Mouse (Mus musculus): ENCODE measurements around the gene Gm3250.
"Not testable (repeated sequence)": the region's sequence is repeated elsewhere in the genome, so short reads cannot be mapped to it uniquely, and the experiment has no call there.

Gene Gm3250

DNA sequence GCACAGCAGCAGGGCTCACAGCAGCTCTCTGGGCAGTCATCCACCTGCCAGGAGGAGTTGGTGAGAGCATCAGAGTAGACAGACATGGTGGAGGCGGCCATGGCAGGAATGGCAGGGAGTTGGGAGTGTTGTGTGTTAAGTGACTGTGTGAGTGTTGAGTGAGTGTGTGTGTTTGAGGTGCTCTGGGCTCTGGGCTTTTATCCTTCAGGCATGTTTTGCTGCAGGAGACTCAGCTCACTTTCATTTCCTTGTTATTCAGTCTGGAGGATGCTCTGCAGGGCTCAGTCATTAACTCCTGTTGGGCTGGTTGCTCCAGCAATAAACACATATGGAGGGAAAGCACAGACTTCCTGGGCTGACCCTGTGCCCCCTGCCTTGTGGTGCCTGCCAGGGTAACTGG lies at the start of gene Gm3250:
Gm3250 (minus strand) TSS at position 101 of the 400 bp plus-strand sequence.
- DNase-seq (ENCODE audit: extremely low read depth, low read depth, low spot score): not testable (repeated sequence)

- no peak for DNase-seq (ENCODE audit: extremely low read depth, low read depth, low spot score)
Measured at GRCm38 (mm10) chr10:77826951-77827350, 44.6 kb upstream of the Gm3250 start, which contains the start of gene Krtap10-4. TSS of gene Krtap10-4 (minus strand) at chr10:77827095.

DNA sequence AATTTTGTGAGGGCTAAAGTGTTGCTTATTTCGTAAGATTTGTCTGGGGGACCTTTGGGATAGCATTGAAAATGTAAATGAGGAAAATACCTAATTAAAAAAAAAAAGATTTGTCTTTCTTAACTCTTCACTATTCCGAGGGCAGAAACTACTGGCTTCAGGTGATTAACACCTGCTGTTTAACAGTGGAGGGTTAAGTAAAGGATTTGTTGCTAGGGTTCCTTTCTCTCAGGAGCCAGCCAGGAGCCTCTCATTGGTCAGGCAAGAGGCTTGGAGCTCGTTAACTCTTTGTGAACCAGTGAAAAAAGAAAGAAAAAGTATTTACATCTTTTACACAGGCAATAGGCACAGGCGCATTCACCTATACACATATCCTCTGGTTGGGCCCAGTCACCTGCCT lies 36.9 kb upstream of the Gm3250 start:
- DNase-seq (ENCODE audit: extremely low read depth, low read depth, low spot score): no peak

DNA sequence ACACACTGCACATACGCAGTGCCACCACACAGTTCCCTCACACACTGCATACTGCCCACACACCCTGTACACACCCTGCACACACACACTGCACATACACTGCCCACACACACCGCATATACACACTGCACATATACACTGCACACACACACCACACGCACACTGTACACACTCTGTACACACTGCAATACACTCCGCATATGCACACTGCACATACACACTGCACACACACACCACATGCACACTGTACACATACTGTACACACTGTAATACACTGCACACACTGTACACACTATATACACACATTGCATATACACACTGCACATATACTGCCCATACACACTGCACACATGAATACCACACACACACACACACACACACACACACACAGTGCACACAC lies 36.2 kb upstream of the Gm3250 start:
- DNase-seq (ENCODE audit: extremely low read depth, low read depth, low spot score): no peak

DNA sequence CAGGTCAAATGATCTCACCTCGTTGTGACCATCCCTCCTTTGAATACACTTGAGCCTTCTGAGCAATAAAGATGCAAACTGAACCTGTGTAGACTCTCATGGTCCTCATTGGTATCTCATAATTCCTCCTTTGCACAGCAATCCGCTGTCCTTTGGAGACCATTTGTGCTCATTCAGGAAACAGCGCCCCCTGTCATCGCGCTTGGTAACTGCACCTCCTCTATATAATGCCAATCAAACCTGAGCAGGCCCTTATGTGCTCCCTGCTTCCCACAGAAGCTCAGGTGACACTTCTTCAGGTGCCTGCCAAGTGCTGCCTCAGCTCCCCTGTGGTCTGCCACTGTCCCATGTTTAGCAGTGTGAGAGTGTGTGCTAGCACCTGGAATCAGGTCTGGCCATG lies 33.2 kb upstream of the Gm3250 start:
- no peak for DNase-seq (ENCODE audit: extremely low read depth, low read depth, low spot score)

- DNase-seq (ENCODE audit: extremely low read depth, low read depth, low spot score): no peak
Measured at GRCm38 (mm10) chr10:77814382-77814781, 32.0 kb upstream of the Gm3250 start, which contains the start of gene Gm2696. TSS of gene Gm2696 (plus strand) at chr10:77814682.

DNA sequence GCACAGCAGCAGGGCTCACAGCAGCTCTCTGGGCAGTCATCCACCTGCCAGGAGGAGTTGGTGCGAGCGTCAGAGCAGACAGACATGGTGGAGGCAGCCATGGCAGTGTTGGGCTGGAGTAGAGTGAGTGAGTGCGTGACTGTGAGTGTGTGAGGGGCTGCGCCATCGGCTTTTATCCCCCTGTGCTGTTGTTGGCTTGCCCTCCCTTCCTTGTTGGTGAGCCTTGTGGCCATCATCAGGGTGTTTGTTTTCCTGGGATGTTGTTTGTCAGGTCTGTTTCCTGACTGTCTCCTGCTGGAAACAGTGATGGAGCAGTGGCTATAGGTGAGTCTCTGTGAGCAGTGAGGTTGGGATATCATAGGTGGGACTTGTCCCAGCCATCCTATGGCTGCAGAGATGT lies 29.4 kb upstream of the Gm3250 start, which contains the start of gene Gm9507:
Gm9507 (minus strand) TSS at position 101 of the 400 bp plus-strand sequence.
- DNase-seq (ENCODE audit: extremely low read depth, low read depth, low spot score): no peak

GRCm38 (mm10) chr10:77804095-77804494 lies 21.8 kb upstream of the Gm3250 start:
- no peak for DNase-seq (ENCODE audit: extremely low read depth, low read depth, low spot score)

DNA sequence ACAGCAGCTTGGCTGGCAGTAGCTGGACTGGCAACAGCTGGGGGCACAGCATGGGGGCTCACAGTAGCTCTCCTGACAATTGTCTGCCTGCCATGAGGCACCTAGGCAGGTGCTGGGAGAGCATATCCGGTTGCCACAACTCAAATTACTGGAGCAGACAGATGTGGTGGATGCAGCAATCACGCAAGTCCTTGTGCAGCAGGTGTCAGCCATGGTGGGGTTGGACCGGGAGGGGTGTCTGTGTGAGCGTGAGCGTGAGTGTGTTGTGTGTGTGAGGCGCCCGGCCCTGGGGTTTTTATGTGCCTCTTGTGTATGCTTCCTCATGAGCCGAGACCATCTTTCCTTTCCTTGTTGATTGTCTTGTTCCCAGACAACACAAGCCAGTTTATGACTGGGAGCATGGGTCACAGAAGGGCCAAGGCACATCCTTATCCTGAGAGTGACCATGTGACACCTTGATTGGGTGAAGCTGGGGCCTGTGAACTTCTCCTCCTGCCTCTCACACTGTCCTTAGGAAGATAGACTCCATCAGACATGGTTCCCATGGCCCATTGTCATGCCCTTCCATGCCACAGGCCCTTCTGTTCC lies 16.7 kb upstream of the Gm3250 start, which contains the start of gene Gm19668:
Gm19668 (minus strand) TSS at position 213 of the 588 bp plus-strand sequence.
- DNase-seq (ENCODE audit: extremely low read depth, low read depth, low spot score): no peak

DNA sequence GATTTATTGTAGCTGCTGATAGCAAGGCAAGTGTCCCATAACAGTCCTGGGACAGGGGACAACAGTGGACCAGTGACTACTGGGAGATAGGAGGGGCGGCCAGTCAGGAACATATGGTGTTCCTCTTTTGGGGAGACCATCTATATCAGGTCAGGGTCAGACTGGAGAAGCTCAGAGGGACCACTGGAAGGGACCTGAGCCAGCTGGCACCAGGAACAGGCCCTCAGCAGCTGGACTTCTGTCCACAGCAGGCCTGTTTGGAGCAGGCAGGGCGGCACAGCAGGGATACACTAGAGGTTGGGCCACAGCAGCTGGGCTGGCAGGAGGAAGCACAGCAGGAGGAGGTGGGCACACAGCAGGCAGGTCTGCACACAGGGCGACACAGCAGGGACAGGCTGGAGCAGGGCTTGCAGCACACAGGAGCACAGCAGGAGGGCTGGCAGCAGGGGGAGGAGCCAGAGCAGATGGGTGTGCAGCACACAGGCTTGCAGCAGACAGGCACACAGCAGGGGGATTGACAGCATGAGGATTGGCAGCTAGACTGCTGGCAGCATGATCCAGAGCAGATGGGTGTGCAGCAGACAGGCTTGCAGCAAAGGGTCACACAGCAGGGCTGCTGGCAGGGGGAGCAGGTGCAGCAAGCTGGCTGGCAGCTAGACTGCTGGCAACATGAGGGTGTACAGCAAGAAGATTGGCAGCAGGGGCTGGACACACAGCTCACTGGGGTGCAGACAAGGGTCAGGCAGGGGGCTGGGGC lies 16.0 kb upstream of the Gm3250 start:
- DNase-seq (ENCODE audit: extremely low read depth, low read depth, low spot score): not testable (repeated sequence)

DNA sequence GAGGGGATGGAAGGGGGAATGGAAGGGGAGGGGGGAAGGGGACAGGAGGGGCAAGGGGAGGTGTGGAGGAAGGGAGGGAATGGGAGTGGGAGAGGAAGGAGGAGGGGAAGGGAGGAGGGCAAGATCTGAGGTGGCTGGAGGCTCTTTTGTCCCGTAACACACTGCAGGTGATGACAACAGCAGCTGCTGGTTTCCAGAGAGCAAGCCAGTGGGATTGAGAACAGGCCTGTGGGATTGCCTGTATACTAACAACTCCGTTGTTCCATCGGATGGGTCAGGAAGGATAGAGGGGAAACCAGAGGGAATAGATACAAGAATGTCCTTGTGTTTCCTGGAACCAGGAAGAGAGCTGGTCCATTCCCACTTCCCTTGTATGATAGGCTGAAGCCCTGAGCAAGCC lies 15.3 kb upstream of the Gm3250 start:
- no peak for DNase-seq (ENCODE audit: extremely low read depth, low read depth, low spot score)

DNA sequence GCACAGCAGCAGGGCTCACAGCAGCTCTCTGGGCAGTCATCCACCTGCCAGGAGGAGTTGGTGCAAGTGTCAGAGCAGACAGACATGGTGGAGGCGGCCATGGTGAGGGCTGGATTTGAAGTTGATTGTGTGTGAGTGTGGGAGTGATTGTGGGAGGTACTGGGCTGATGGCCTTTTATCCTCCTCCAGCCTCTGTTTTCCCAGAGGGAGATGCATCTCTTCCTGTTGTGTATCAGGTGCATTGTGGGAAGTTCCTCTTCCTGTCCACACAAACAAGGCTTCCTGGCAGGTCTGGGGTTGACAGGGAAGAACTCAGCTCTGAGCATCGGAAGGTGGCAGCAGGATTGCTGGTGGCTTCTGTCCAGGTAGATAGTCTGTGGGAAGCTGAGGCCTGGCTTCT lies 12.6 kb upstream of the Gm3250 start, which contains the start of gene Gm9639:
Gm9639 (minus strand) TSS at position 101 of the 400 bp plus-strand sequence.
- no peak for DNase-seq (ENCODE audit: extremely low read depth, low read depth, low spot score)

GRCm38 (mm10) chr10:77788621-77789020 lies 6.3 kb upstream of the Gm3250 start:
- no peak for DNase-seq (ENCODE audit: extremely low read depth, low read depth, low spot score)

GRCm38 (mm10) chr10:77787876-77788275 lies 5.5 kb upstream of the Gm3250 start, which contains the start of gene Gm7137:
TSS of gene Gm7137 (minus strand) at chr10:77788200.
- not testable (repeated sequence) for DNase-seq (ENCODE audit: extremely low read depth, low read depth, low spot score)

- not testable (repeated sequence) for DNase-seq (ENCODE audit: extremely low read depth, low read depth, low spot score)
Measured at GRCm38 (mm10) chr10:77783396-77783795, 1.1 kb upstream of the Gm3250 start.

GRCm38 (mm10) chr10:77776844-77777243 lies 5.5 kb downstream of the Gm3250 start, which contains the start of gene Gm7138:
TSS of gene Gm7138 (minus strand) at chr10:77776944.
- DNase-seq (ENCODE audit: extremely low read depth, low read depth, low spot score): not testable (repeated sequence)

DNA sequence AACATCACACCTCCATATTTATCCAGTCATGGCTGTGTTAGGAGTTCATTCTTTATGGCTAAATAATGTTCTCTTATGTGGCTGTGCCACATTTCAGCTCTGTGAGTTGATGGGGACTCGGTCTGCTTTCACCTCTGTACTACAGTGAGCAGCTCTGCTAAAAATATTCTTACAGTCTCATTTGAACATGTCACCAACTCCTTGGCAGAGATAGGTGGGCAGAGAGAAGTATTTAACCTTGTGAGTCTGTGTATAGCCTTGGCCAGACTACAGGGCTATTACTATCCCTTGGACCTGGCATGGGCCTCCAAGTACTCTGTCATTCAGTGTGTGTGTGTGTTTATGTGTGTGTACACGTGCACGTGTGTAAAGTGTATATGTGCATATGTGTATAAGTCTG lies 10.2 kb downstream of the Gm3250 start:
- not testable (repeated sequence) for DNase-seq (ENCODE audit: extremely low read depth, low read depth, low spot score)

GRCm38 (mm10) chr10:77771225-77771624 lies 11.1 kb downstream of the Gm3250 start, which contains the start of gene Gm3238:
TSS of gene Gm3238 (minus strand) at chr10:77771325.
- DNase-seq (ENCODE audit: extremely low read depth, low read depth, low spot score): not testable (repeated sequence)

GRCm38 (mm10) chr10:77769727-77770126 lies 12.6 kb downstream of the Gm3250 start:
- no peak for DNase-seq (ENCODE audit: extremely low read depth, low read depth, low spot score)

DNA sequence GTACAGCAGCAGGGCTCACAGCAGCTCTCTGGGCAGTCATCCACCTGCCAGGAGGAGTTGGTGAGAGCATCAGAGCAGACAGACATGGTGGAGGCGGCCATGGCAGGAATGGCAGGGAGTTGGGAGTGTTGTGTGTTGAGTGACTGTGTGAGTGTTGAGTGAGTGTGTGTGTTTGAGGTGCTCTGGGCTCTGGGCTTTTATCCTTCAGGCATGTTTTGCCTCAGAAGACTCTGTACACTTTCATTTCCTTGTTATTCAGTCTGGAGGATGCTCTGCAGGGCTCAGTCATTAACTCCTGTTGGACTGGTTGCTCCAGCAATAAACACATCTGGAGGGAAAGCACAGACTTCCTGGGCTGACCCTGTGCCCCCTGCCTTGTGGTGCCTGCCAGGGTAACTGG lies 22.8 kb downstream of the Gm3250 start, which contains the start of gene Gm3233:
Gm3233 (minus strand) TSS at position 101 of the 400 bp plus-strand sequence.
- DNase-seq (ENCODE audit: extremely low read depth, low read depth, low spot score): not testable (repeated sequence)

GRCm38 (mm10) chr10:77753448-77753847 lies 28.9 kb downstream of the Gm3250 start:
- DNase-seq (ENCODE audit: extremely low read depth, low read depth, low spot score): no peak

DNA sequence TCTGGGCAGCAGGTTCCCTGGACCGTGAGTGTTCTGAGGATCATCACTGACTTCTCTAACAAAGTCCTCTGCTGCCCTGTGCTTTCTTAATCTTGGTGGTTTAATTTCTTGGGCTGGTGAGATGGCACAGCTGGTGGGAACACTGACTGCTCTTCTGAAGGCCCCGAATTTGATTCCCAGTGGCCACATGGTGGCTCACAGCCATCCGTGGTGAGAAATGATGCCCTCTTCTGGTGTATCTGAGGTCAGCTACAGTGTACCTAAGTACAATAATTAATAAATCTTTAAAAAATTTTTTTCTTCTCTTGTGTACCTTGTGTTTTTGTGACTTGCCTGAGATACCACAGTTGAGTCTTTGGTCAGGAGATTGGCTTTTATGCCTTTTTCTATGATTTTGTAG lies 30.0 kb downstream of the Gm3250 start:
- not testable (repeated sequence) for DNase-seq (ENCODE audit: extremely low read depth, low read depth, low spot score)

Data from fat pad, adult 2 months (tissue).